Mouse (Mus musculus): Measurements from ENCODE around the gene Pnrc2. TPM values are rescaled to one million over a fixed set of nuclear protein-coding genes. Genes with fewer than 3 reads are reported as not detected.

The Pnrc2 gene
- 10 to 100 TPM; 81.7 to 88.6 TPM for total RNA-seq (2021)

- peak; percentile 91 for DNase-seq
Observed at GRCm38 (mm10) chr4:135873526-135874202, at the start of gene Pnrc2. Gene Pnrc2 (minus strand): TSS chr4:135873850.

- DNase-seq, result no peak
Observed at GRCm38 (mm10) chr4:135922190-135922589, 48.5 kb upstream of the Pnrc2 start.

- DNase-seq, result peak; percentile 45
Observed at GRCm38 (mm10) chr4:135921257-135922120, 47.8 kb upstream of the Pnrc2 start.

- DNase-seq, result peak; percentile 98
Observed at GRCm38 (mm10) chr4:135920304-135921241, 46.9 kb upstream of the Pnrc2 start, which contains the start of gene Fuca1. Gene Fuca1 (plus strand): TSS chr4:135920735.

GRCm38 (mm10) chr4:135919280-135919639 is 45.6 kb upstream of the Pnrc2 start:
- no peak for DNase-seq

- DNase-seq, result no peak
Observed at GRCm38 (mm10) chr4:135918635-135919279, 45.1 kb upstream of the Pnrc2 start.

- DNase-seq, result no peak
Observed at GRCm38 (mm10) chr4:135913433-135913832, 39.8 kb upstream of the Pnrc2 start.

GRCm38 (mm10) chr4:135912835-135913234 is 39.2 kb upstream of the Pnrc2 start:
- DNase-seq, result no peak

- DNase-seq, result no peak
Observed at GRCm38 (mm10) chr4:135912164-135912563, 38.5 kb upstream of the Pnrc2 start.

GRCm38 (mm10) chr4:135911531-135911930 is 37.9 kb upstream of the Pnrc2 start:
- DNase-seq, result no peak

- DNase-seq, result no peak
Observed at GRCm38 (mm10) chr4:135909326-135910066, 35.8 kb upstream of the Pnrc2 start.

GRCm38 (mm10) chr4:135906633-135907032 is 33.0 kb upstream of the Pnrc2 start:
- no peak for DNase-seq

GRCm38 (mm10) chr4:135904810-135905209 is 31.2 kb upstream of the Pnrc2 start:
- no peak for DNase-seq

GRCm38 (mm10) chr4:135902606-135903242 is 29.1 kb upstream of the Pnrc2 start:
- no peak for DNase-seq

- no peak for DNase-seq
Observed at GRCm38 (mm10) chr4:135900008-135900407, 26.4 kb upstream of the Pnrc2 start.

- no peak for DNase-seq
Observed at GRCm38 (mm10) chr4:135899050-135899448, 25.4 kb upstream of the Pnrc2 start.

GRCm38 (mm10) chr4:135898380-135899049 is 24.9 kb upstream of the Pnrc2 start:
- DNase-seq, result peak; percentile 47

- no peak for DNase-seq
Observed at GRCm38 (mm10) chr4:135896157-135896556, 22.5 kb upstream of the Pnrc2 start.

GRCm38 (mm10) chr4:135895071-135895571 is 21.5 kb upstream of the Pnrc2 start, which contains the start of gene Cnr2:
Gene Cnr2 (plus strand): TSS chr4:135895394.
- DNase-seq, result no peak

GRCm38 (mm10) chr4:135892884-135893283 is 19.2 kb upstream of the Pnrc2 start:
- no peak for DNase-seq
